Mouse (Mus musculus) frontal cortex, postnatal 25 days (tissue): ENCODE data around the gene Olfr53.
"Not testable (repeated sequence)": the region's sequence is repeated elsewhere in the genome, so short reads cannot be mapped to it uniquely, and the experiment has no call there.

Experiments
- DNase-seq, 2 experiments: peaks; one replicate each; pipeline ENCODE4 v3.0.0; 2022; ENCODE audit warnings: low spot score in 2 of 2

The Olfr53 gene

DNA sequence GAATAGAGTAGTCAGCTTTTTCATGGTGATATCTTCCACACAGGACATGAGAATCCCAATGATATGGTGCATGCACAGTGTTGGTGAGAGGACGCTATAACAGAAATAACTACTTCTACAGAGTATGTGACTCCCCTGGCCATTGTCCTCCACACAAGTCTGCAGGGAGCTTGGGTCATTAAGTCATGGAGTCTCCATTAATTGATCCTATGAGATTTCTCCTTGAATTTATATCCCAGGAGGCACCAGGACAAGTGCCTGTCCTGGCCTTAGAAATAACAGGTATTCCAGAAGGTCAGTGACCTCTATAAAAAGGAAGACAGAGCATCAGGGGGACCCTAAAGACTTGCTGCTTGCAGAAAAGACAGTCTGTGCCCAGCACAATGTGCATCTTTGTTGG is at the start of gene Olfr53:
TSS of gene Olfr53 (plus strand) at position 301 of the 400 bp plus-strand sequence.
- no peak for DNase-seq

DNA sequence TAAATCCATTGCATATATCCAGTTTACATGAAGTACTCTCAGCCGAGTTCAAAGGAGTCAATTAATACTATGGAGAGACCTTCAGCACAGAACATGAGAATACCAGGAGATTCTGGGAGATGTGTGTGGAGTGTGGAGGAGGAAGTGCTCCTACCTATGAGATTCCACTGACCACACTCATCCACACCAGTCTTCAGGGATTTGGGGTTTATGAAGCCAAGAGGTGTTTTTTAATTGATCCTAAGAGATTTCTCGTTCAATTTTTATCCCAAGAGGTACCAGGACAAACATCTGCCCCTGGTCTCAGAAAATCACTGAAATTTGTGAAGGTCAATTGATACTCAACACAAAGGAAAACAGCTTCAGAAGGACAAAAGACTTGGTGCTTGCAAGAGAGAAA is 45.3 kb upstream of the Olfr53 start, which contains the start of gene Olfr46:
TSS of gene Olfr46 (plus strand) at position 301 of the 400 bp plus-strand sequence.
- DNase-seq: not testable (repeated sequence)

DNA sequence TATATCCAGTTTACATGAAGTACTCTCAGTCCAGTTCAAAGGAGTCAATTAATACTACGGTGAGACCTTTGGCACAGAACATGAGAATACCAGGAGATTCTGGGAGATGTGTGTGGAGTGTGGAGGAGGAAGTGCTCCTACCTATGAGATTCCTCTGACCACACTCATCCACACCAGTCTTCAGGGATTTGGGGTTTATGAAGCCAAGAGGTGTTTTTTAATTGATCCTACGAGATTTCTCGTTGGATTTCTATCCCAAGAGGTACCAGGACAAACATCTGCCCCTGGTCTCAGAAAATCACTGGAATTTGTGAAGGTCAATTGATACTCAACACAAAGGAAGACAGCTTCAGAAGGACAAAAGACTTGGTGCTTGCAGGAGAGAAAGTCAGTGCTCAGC is 17.6 kb upstream of the Olfr53 start, which contains the start of gene Olfr61:
TSS of gene Olfr61 (plus strand) at position 301 of the 400 bp plus-strand sequence.
- DNase-seq: not testable (repeated sequence)

DNA sequence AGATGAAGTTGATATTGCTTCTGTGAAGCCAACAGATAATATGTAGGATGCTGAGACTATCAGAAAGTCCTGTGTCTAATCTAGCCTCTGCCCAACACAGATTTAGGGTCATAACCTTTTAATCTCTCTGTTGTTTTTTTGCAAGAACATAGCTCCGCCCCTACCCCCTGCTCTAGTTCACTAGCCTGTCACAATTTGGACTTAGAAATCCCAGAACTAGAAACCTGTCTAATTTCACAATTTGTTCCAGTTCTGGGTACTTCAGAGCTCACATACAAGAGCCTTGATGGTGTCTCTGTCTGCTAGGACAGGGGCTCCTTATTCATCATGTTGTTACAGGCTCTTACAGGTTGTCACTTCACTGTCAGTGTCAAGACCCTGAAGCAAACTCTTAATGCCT is 15.7 kb upstream of the Olfr53 start:
- DNase-seq: no peak

DNA sequence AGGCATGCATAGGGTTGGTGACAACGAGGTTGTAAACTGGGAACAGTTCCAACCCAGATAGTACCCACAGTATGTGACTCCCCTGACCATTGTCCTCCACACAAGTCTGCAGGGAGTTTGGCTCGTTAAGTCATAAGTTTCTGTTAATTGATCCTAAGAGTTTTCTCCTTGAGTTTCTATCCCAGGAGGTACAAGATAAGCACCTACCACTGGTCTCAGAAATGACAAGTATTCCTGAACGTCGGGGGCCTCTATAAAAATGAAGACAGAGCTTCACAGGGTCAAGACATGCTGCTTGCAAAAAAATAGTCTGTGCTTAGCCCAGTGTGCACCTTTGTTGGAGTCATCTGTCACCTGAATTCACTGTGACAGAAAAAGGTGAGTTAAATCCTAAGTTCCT is 13.4 kb downstream of the Olfr53 start, which contains the start of gene Olfr539:
TSS of gene Olfr539 (plus strand) at position 301 of the 400 bp plus-strand sequence.
- no peak for DNase-seq

DNA sequence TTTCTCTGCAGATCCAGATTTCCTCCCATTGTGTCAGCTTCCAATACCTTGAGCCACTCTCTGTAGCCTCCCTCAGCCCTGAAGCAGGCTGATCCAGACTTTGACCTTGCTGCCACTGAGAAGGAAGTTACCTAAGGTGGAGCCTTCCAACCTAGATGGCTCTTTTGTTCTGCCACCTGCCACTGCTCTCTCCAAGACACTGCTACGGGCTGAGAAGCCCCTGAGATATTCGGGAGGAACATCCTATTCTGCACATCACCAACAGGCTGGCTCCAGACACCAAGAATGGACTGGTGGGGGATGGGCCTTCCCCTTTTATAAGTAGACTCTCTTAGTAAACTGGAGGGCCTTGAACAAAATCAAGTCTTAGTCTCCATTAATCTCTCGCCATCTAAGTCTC is 24.4 kb downstream of the Olfr53 start:
- not testable (repeated sequence) for DNase-seq

DNA sequence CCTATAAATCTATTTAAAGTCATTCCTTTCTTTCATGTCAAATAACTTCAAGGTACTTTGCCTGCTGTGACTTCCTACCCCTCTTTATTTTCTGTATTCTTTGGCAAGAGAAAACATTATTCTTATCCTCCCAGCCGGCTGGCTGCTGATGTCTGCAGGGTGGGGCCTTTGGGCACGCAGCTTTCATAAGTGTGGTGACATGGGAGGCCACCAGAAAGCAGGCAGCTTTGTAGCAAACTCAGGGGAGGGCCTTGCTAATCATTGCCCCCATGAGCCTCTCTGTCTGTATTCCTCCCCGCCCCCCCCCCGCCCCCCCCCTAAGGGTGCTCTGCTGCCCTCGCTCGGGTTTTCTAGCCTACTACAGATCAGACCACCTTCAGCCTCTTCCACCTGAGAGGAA is 29.6 kb downstream of the Olfr53 start:
- DNase-seq: no peak

DNA sequence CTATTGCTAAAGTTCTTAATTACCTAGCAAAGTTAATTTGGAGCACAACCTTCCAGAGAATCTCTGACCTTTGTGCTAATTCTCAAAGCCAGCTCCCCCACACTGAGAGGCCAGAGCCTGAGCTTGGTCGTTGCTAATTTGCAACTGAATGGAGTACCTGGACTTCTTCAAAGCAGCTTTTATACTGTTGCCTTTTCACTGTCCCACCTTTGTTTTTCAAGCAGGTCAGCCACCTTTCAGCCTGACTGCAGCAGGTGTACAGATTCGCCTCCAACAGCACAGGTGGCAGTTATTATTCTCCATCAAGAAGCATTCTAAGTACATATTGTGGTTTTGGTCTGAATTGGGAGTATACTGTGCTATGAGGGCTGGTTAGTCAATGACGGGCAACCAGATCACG is 33.3 kb downstream of the Olfr53 start:
- not testable (repeated sequence) for DNase-seq

DNA sequence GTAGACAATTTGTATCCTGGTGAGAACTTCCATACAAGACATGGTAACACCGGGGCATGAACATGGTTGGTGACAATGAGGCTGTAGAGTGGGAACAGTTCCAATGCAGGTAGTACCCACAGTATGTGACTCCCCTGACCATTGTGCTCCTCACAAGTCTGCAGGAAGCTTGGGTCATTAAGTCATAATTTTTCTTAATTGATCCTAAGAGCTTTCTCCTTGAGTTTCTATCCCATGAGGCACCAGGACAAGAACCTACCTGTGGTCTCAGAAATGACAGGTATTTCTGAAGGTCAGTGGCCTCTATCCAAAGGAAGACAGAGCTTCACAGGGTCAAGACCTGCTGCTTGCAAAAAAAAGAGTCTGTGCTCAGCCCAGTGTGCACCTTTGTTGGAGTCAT is 35.4 kb downstream of the Olfr53 start, which contains the start of gene Olfr45:
TSS of gene Olfr45 (plus strand) at position 301 of the 400 bp plus-strand sequence.
- DNase-seq: no peak

DNA sequence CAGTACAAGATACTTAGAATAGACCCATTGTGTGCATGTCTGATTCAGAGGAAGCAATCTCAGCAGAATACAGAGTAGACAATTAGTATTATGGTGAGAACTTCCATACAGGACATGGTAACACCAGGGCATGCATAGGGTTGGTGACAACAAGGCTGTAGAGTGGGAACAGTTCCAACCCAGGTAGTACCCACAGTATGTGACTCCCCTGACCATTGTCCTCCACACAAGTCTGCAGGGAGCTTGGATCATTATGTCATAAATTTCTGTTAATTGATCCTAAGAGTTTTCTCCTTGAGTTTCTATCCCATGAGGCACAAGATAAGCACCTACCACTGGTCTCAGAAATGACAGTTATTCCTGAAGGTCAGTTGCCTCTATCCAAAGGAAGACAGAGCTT is 50.7 kb downstream of the Olfr53 start, which contains the start of gene Olfr541:
TSS of gene Olfr541 (plus strand) at position 301 of the 400 bp plus-strand sequence.
- DNase-seq: no peak
